Mouse (Mus musculus): ENCODE results near the gene Tnfaip8l1.

Tnfaip8l1 gene

DNA sequence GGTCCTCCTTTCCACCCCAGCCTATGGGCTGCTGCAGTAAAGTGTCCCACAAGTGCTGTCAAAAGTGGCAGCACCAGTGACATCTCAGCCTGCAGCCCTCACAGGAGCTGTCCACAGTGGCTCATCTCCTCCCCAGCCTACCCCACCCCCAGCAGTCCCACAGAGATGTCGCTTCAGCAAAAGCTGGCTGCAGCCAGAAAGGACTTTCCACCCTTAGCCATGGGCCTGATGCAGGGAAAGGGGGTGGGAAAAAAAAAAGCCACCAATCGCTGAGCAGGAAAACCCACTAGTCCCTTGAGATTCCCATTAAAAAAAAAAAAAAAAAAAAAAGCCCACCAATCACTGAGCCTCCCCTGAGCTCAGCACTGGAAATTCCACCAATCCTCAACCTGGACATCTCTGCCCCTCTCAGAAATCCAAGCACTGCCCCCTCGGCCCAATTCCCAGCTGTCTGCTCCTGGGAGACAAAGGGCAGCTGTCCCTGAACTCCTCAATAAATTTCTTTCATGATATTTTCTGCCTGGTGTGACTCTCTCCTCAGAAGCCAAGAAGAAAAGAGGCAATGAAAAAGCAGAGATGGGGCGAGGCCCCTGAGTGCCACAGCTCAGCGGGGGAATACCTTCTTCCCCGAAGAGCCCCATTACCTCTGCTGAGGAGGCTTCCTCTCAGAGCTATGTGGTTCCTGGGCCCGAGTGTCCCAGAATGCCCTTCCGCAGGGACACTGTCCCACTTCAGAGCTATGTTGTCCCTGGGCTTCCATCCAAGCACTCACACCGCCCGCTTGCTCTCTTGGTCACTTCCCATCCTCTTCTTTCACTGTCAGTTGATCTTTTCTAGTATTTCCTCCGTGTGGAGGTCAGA lies 23.2 kb downstream of the Tnfaip8l1 start:
- DNase-seq, result no peak

DNA sequence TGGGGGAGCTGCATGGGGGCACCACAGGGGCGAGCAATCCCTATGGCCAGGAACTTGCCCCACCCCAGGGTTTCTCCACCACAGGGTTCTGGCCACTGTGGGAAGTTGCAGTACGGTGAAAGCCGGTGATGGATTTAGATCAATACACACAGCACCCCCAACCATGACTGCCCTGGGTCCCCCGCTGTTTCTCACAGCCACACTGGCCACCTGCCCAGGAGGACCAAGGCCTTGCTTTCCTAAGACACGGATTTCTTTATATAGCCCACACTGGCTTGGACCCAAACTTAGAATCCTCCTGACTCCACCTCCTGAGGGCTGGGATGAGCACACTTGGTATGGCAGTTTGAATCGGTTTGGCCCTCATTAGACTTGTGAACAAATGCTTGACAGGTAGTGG lies 29.0 kb downstream of the Tnfaip8l1 start:
- no peak for DNase-seq

DNA sequence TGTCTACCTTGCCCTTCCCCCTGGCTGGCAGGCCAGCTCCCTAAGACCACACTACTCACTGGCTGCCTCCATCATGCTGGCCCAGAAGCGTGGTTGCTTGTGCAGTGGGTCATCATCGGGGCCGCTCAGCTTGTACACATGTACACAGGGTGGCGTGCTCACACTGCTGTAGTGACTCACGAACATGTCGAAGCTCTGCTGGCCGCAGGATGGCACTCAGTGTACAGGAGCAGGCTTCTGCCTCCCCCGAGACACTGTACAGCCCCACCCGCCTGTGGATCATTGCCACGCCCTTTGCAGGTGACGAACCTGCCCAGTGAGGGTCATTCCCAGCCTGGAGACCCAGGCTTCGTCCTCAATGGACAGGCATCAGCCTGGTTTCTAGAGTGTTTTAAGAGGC lies 32.1 kb downstream of the Tnfaip8l1 start:
- no peak for DNase-seq

DNA sequence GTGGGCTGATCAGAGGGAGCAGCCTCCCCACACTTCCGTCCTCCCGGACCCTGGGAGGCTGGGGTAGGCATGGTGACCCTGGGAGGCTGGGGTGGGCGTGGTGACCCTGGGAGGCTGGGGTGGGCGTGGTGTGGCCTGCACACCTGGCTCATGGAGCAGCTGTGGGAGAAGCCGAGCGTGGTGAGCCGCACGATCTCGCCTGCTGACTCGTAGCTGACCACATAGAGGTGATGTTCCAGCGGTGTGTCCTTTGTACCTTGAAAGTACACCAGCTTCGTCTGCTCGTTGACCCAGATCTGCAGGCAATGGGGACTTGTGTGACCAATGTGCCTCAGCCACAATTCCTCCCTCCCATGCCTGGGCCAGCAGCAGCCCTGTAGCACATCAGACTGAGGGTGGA lies 32.5 kb downstream of the Tnfaip8l1 start:
- no peak for DNase-seq

DNA sequence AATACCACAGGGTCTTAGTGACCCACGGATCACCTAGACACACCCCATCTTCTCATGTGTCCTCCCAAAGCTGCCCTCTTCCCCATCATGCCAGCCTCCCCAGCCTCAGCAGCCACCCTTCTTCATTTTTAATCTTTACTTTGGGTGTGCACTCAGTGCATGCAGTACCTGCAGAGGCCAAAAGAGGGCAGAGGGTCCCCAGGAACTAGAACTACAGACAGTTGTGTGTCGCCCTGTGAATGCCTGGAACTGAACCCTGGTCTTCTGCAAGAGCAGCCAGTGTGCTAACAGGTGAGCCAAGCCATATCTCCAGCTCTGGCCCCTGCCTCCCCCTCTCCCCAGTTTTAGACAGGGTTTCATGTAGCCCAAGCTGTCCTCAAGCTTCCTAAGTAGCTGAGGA lies 34.6 kb downstream of the Tnfaip8l1 start:
- no peak for DNase-seq

DNA sequence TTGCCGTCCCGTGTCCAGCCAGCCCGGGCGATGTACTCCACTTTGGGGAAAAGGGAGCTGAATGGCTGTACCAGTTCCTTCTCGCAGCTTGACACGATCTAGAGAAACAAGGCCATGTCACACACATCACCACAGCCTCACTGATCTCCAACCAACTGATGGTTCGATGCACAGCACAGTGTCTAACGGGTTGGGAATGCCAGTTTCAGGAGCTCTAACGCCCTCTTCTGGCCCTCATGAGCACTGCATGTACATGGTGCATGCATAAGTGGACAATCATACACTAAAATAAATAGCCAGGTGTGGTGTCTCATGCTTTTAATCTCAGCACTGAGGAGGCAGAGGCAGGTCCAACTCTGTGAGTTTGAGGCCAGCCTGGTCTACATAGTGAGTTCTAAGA lies 38.3 kb downstream of the Tnfaip8l1 start:
- no peak for DNase-seq

DNA sequence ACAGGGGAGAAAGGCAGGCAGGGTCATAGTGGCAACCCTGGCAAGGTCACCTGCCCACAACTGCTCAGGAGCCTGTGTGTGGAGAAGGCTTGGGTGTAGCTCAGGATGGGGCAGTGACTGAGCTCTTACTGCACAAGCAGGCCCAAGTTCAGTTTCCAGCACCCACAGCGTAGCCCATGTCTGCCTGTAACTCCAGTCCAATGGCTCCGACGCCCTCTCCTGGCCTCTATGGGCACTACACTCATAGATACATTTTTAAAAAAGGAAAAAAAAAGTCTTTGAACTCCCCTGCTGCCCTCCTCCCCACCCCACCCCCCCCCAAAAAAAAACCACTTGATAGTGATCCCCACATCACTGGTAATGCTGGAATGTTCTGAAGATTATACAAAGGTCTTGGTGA lies 39.4 kb downstream of the Tnfaip8l1 start:
- no peak for DNase-seq

DNA sequence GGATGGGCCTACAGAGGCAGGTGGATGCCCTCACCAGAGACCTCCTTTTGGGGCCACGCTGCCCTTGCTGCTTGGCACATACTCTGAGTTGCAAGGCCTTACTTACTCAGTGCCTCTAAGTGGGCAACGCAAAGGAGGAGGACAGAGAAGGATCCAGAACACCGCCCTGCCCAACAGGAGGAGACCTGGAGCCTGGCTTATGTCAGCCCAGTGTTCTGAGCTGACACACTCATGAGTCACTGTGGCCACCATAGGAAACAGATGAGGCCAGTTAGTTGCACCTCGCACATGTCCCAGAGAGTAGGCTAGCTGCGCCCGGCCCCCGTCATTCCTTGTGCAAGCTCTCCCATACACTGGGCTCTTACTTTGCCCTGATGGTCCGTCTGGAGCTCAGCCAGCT lies 40.2 kb downstream of the Tnfaip8l1 start:
- DNase-seq, result no peak

DNA sequence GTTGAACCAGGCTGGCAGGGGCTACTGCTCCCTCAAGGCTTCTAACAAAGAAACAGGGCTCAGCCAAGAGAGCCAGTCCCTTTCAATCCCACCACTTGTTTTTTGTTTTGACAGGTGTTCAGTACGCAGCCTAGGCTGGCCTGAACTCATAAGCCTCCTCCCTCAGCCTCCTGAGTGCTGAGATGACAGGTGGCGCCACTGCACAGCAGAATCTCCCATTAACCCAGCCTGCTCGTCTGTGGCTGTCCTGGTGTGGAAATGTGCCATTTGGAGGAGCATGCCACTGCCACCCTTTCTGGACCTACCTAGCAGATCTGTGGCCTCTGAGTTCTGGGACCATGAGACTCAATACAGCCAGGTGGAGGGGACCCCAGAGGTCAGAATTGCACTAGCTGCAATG lies 41.5 kb downstream of the Tnfaip8l1 start:
- no peak for DNase-seq

DNA sequence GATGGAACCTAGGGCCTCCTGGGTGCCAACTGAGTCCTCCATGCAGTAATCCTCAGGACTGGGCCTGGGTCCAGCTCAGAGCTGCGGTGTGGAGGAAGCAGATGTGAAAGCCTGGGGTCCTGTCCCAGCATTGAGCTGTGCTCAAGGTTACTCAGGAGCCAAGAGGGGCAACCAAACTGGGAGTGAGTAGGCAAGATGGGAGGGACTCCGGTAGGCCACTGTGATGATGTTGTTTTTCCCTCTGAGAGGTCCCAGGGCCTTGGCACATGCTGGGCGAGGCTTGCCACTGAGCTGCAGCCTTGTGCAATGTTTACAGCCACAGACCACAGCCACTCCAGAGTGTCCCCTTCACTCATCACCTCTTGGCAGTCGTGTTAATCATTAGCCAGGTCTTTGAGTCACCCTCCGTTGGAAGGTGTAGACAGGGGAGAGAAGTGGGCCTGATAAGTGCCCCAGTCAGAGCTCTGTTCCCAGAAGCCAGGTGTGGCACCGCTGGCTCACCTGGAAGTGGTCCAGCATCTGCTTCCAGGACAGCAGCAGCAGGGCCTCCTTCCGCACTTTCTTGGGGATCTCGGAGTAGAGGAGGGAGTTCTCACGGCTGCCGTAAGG lies 44.1 kb downstream of the Tnfaip8l1 start:
- no peak for DNase-seq

DNA sequence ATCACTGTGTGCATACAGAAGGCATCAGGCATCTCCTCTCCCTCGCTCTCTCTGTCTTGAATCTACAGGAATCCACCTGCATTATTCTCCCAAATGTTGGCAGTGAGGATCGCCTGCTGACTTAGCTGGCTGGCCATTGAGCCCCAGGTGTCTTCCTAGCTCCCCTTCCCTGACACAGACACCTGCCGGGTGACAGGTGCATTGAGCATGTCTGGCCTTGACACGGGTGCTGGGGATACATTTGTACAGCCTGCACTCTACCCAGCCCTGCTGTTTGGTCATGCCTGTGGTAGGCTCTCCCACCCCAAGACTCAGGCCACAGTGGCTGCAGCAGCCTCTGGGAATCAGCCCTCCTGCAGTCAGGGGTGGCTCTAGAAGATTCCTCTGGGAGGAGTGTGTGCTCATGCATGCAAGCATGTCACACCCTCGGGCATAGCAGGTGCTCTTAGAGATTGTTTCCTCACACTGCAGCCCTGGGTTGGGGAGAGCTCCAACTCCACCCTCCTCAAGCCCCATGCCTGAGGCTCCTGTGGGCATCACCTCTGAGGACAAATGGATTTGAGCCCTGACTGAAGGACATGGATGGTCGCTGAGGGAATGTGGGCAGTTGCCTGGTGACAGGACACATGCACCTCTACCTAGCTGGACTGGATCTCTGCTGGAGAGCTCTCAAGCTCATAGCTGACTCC lies 44.9 kb downstream of the Tnfaip8l1 start:
- DNase-seq, result no peak

DNA sequence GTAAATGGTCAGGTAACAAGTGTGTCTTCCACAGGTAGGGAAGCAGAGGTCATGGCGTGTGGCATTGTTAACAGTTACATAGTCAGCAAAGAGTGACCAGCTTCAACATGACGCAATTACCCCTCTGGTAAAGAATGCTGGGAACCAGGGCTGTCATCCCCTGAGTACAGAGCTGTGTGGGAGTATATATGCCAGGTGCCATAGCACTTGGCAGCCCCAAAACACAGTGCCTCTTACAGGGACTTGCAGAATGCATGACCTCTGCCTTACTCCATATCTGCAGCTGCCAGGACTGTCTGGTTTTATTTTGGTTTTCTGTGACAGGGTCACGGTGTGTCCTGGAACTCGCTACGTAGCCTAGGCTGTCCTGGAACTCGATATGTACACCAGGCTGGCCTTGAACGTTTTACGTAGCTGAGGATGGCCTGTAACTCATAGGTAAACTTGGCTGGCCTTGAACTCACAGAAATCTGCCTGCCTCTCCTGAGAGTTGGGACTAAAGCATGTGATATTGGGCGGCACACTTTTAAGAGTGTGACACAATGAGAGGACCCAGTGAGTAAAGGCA lies 45.8 kb downstream of the Tnfaip8l1 start:
- no peak for DNase-seq

DNA sequence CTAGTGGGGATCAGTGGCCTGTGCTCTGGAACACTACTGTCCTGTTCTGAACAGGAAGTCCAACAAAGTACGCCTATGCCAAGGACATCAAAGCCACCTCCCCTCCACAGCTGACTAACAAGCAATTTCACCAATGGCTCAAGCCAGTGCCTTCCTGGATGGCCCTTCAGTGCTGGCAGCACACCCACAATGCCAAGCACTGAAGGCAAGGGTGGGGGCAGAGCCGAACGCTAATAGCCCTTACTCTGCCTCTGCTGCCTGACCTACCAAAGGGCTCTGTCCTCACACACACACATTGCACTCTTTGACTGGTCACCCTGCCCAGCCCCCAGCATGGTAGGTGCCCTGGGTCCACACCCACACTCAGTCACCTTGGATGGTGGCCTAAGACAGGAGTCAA lies 46.5 kb downstream of the Tnfaip8l1 start:
- DNase-seq, result no peak

DNA sequence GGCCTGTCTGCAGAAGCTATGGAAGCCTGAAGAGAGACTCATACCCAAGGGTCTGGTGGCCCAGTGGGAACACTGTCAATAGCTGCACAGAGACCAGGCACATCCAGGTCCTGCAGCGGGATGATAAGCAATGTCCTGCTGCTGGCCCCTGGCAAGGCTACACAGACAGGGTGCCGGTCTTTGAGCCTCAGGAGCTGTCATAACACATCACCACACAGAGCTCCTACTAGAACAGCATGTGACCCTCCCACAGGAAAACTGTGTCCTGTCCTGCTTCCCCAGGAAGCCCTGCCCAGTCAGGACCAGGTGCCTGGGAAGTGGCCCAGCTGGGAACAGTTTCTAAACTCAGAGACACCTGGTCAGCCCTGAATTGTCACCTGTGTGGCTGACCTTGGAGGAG lies 48.8 kb downstream of the Tnfaip8l1 start:
- no peak for DNase-seq

DNA sequence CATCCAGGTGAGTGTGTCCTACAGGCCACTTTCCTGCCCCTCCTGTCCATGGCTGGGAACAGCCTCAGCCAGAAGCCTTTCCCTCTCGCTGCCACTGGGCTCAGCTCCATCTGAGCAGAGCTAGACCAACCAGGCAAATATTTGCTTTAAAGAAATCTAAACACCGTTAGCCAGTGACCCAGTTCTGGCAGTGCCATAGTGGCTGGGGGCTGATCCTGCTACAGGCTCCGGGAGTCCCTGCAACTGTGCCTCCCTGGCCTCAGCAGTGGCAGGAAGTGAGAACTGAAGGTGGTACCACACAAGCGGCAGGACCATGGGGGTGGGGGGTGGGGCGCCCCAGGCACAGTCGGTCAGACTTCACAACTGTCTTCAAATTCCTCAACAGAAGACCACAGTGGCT lies 50.4 kb downstream of the Tnfaip8l1 start:
- DNase-seq, result no peak

DNA sequence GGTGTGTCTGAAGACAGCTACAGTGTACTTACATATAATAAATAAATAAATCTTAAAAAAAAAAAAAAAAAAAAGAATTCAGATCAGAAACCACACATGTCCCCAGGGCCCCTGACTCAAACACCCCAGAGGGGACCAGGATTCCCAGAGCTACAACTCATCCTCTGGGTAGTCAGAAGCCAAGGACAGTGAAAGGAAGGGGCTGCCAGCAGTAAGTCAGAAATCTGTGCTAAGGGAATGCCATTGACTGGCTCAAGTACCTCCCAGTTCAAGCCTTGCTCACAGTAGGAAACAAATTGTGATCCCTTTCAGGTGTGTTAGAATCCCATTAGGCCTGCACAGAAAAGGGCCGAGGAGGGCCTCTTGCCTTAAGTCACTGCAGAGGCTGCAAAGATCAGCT lies 52.0 kb downstream of the Tnfaip8l1 start:
- DNase-seq, result no peak

DNA sequence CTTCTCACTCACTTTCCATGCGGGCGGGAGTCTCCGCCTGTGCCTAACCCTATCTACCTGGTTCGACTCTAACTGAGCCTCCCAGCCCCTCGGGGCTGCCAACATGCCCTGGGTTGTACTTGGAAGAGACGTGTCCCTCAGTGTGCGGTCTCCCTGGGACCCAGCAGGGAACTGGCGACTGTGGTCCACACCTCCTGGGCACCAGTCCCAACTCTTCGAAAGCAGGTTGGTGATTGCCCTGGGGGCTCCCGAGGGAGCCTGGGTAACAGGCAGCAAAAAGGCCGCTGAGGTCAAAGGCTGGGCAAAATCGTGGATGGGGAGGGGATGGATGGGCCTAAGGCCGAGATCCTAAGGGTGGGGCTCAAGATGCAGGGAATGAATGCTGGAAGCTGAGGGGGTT lies 55.4 kb downstream of the Tnfaip8l1 start:
- peak; percentile 53 for DNase-seq

DNA sequence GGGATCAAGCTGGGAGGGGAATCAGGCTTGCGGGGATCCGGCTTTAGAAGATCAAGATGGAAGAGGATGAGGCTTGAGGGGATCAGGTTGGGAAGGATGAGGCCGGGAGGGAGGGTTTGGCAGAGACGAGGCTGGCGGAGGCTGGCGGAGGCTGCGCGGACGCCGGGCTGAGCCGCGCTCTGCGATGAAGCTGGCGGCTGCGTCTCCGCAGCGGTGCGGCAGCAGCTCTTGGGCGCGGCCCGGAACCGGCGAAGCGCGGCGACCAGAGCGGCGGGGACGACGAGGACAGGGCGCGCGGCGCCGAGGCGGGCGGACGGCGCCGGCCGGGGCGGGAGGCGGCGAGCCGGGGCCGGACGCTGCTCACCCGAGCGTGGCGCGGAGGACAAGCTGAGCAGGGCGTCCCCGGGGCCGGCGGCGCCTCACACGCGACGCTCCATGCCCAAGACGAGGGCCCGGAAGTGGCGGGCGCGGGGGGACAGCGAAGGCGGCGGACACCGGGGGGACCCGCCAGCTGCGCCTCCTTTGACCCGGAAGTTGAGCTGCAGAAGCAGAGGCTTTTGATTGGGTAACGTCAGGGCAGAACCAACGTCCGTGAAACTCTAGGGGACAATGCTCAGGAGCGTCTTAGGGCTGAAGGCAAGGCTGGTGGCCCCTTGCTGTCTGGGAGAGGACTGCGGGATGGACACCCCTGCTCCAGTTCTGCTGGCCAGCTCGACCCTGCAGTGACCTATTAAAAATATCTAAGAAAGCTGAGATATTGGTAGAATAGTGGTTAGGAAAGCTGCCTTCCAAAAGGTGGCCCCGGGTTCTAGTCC lies 56.3 kb downstream of the Tnfaip8l1 start, which contains the start of gene Dpp9:
TSS of gene Dpp9 (minus strand) at position 529 of the 815 bp plus-strand sequence.
- DNase-seq, result peak; percentile 96

DNA sequence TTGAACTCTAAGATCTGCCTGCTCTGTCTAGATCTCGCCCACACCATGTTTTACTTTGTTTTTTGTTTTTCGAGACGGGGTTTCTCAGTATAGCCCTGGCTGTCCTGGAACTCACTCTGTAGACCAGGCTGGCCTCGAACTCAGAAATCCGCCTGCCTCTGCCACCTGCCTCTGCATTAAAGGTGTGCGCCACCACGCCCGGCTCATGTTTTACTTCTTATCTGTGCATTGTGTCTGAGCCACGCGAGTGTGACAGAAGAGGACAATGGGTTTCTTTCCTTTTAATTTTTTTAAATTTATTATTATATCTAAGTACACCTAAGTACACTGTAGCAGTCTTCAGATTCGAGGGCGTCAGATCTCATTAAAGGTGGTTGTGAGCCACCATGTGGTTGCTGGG lies 57.0 kb downstream of the Tnfaip8l1 start:
- DNase-seq, result peak; percentile 51

DNA sequence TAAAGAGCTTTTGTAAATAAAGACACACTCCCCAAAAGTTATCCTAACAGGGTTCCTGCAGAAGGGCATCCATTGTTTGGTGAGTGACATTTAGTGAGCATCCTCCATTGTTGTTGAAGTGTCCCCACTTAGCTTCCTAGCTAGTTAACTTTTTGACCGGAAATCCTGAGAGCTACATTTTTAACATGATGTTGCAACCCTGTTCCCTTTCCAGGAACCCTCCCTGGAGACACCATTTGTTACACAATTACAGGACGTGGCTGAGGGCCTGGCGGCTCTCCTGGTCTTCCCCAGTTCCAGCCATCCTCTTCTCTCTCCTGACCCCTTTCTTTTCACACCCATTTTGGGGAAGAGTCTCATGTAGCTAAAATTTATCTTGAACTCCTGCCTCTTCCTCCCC lies 57.5 kb downstream of the Tnfaip8l1 start:
- no peak for DNase-seq

All from cerebellum, adult 9-10 months (tissue).